Mouse (Mus musculus) stomach, postnatal 0 days (tissue): ENCODE results near the gene Thsd4. TPM values are rescaled to one million over a fixed set of nuclear protein-coding genes. Genes with fewer than 3 reads are reported as not detected.

ENCODE experiments used
- ATAC-seq: fragments of 200-750 bp; cut with Nextera tagmentation; 2 replicates; pipeline ENCODE4 v1.8.0; 2017; ENCODE audit not compliant: low FRiP score, low TSS enrichment
- DNase-seq: peaks from one replicate; pipeline ENCODE4 v3.0.0-alpha.2; 2016; ENCODE audit warnings: low spot score
- H3K27ac ChIP-seq: fragments of 300-500 bp; sonication (generic); replicated peaks from 2 replicates; pipeline ENCODE4 v1.5.1; 2014; ENCODE audit warnings: mild to moderate bottlenecking, control low read depth
- H3K27me3 ChIP-seq: fragments of 300-500 bp; sonication (generic); 2 replicates; pipeline ENCODE4 v1.6.1; 2014; ENCODE audit warnings: low read length; ENCODE audit not compliant: control insufficient read depth, insufficient read depth
- H3K36me3 ChIP-seq: fragments of 300-500 bp; sonication (generic); 2 replicates; pipeline ENCODE4 v1.6.1; 2014; ENCODE audit warnings: low read length, mixed read lengths; ENCODE audit not compliant: control insufficient read depth, insufficient read depth
- H3K4me1 ChIP-seq: fragments of 300-500 bp; sonication (generic); replicated peaks from 2 replicates; pipeline ENCODE4 v1.6.1; 2014; ENCODE audit warnings: antibody characterized with exemption; ENCODE audit not compliant: control insufficient read depth, insufficient read depth
- H3K4me2 ChIP-seq: fragments of 300-500 bp; sonication (generic); replicated peaks from 2 replicates; pipeline ENCODE4 v1.6.1; 2014; ENCODE audit warnings: low read depth, mild to moderate bottlenecking, control low read depth, moderate library complexity
- H3K4me3 ChIP-seq: fragments of 300-500 bp; sonication (generic); 2 replicates; pipeline ENCODE4 v1.5.1; 2014; ENCODE audit warnings: low read depth, low read length, control low read depth
- H3K9ac ChIP-seq: fragments of 300-500 bp; sonication (generic); 2 replicates; pipeline ENCODE4 v1.6.1; 2014; ENCODE audit warnings: mild to moderate bottlenecking, low read length, control low read depth, mixed read lengths
- H3K9me3 ChIP-seq: fragments of 300-500 bp; sonication (generic); 2 replicates; pipeline ENCODE4 v1.6.1; 2016; ENCODE audit warnings: low read length; ENCODE audit not compliant: control insufficient read depth
- CTCF ChIP-seq: IDR thresholded peaks from 2 replicates; pipeline ENCODE4 v1.5.1; 2016; ENCODE audit warnings: antibody characterized with exemption, low read depth, mild to moderate bottlenecking, moderate library complexity
- EP300 ChIP-seq: optimal IDR thresholded peaks from 2 replicates; pipeline ENCODE3; 2016; ENCODE audit warnings: antibody characterized with exemption
- WGBS: fragments of 180-500 bp; shearing (Covaris S2); extraction: QIAGEN DNeasy Blood & Tissue Kit; methylation state at CpG from one replicate; pipeline ENCODE4 v1.1.7; 2014; 5-methylcytosine and 5-hydroxymethylcytosine counted together
- polyA plus RNA-seq: library from polyadenylated mRNA; unstranded; fragments of >200 nt; fragmentation: Nextera tagmentation; extraction: Ambion mirVana; gene quantifications from 2 replicates; pipeline ENCODE4 v1.2.1, GENCODE M21; 2015

The Thsd4 gene
- polyA plus RNA-seq, 1 experiment from 2014 or later, result 10.7 TPM

GRCm38 (mm10) chr9:59985900-59986572 lies 535.8 kb downstream of the Thsd4 start:
- no peak for TF ChIP-seq CTCF
- no peak for TF ChIP-seq EP300
- Histone ChIP-seq H3K27ac (no peak overlapping the region), H3K4me1 (no peaks in the 10 kb centered on the region), H3K4me2 (no peak overlapping the region), H3K36me3 (peaks cover 3% of the 10 kb centered on the region; the same call in 1 of the 2 replicates), H3K4me3 (no peak overlapping the region), H3K27me3 (no peaks in the 10 kb centered on the region), H3K9ac (no peak overlapping the region), H3K9me3 (no peaks in the 10 kb centered on the region)
- ATAC-seq, result no peak
- 73% methylated on average over 3 of the region's 3 CpGs for WGBS
- DNase-seq, result no peak

- H3K9me3 ChIP-seq, result no peaks in the 10 kb centered on the region
- no peak overlapping the region for H3K4me2 ChIP-seq
- TF ChIP-seq CTCF, result no peak
- TF ChIP-seq EP300, result no peak
- no peak for DNase-seq
- H3K27me3 ChIP-seq, result no peaks in the 10 kb centered on the region
- no peaks in the 10 kb centered on the region for H3K4me1 ChIP-seq
- no peak overlapping the region for H3K27ac ChIP-seq
- no peak overlapping the region for H3K4me3 ChIP-seq
- H3K36me3 ChIP-seq, result no peaks in the 10 kb centered on the region
- H3K9ac ChIP-seq, result no peak overlapping the region
- ATAC-seq, result no peak
- 69% methylated on average over 2 of the region's 2 CpGs for WGBS
Measured at GRCm38 (mm10) chr9:59981116-59981515, 540.7 kb downstream of the Thsd4 start.

- Histone ChIP-seq H3K36me3 (peaks cover 3% of the 10 kb centered on the region; the same call in 1 of the 2 replicates), H3K27me3 (no peaks in the 10 kb centered on the region), H3K4me2 (no peak overlapping the region), H3K27ac (no peak overlapping the region), H3K4me1 (no peaks in the 10 kb centered on the region), H3K9ac (no peak overlapping the region), H3K4me3 (no peak overlapping the region), H3K9me3 (no peaks in the 10 kb centered on the region)
- 62% methylated on average over 4 of the region's 4 CpGs for WGBS
- DNase-seq, result no peak
- TF ChIP-seq CTCF (no peak), EP300 (no peak)
- ATAC-seq, result no peak
Measured at GRCm38 (mm10) chr9:59971263-59971662, 550.6 kb downstream of the Thsd4 start.

GRCm38 (mm10) chr9:59969383-59969782 lies 552.5 kb downstream of the Thsd4 start:
- Histone ChIP-seq H3K9ac (no peak overlapping the region), H3K36me3 (peaks cover 3% of the 10 kb centered on the region; the same call in 1 of the 2 replicates), H3K9me3 (no peaks in the 10 kb centered on the region), H3K4me2 (no peak overlapping the region), H3K4me1 (no peaks in the 10 kb centered on the region), H3K27ac (no peak overlapping the region), H3K27me3 (no peaks in the 10 kb centered on the region), H3K4me3 (no peak overlapping the region)
- peak; percentile 66 for DNase-seq
- WGBS, result 22% methylated on average over 6 of the region's 6 CpGs
- TF ChIP-seq EP300 (no peak), CTCF (peak; percentile 93)
- 0 out of 2 replicates have a peak, but pooled peaks have one; percentile 60 for ATAC-seq

GRCm38 (mm10) chr9:59965046-59965445 lies 556.8 kb downstream of the Thsd4 start:
- Histone ChIP-seq H3K9me3 (no peaks in the 10 kb centered on the region), H3K36me3 (no peaks in the 10 kb centered on the region), H3K4me3 (no peak overlapping the region), H3K27ac (no peak overlapping the region; the same call in 1 of the 2 replicates), H3K27me3 (no peaks in the 10 kb centered on the region), H3K9ac (no peak overlapping the region), H3K4me1 (no peaks in the 10 kb centered on the region), H3K4me2 (no peak overlapping the region)
- DNase-seq (no peak), ATAC-seq (no peak)
- 70% methylated on average over 10 of the region's 10 CpGs for WGBS
- TF ChIP-seq EP300 (no peak), CTCF (no peak)

- H3K9me3 ChIP-seq, result no peaks in the 10 kb centered on the region
- no peak overlapping the region for H3K4me2 ChIP-seq
- H3K27ac ChIP-seq, result no peak overlapping the region
- DNase-seq, result no peak
- no peaks in the 10 kb centered on the region for H3K36me3 ChIP-seq
- H3K4me3 ChIP-seq, result no peak overlapping the region
- H3K4me1 ChIP-seq, result no peaks in the 10 kb centered on the region
- 45% methylated on average over 3 of the region's 3 CpGs for WGBS
- no peaks in the 10 kb centered on the region for H3K27me3 ChIP-seq
- no peak for ATAC-seq
- TF ChIP-seq EP300, result no peak
- TF ChIP-seq CTCF, result no peak
- H3K9ac ChIP-seq, result no peak overlapping the region
Measured at GRCm38 (mm10) chr9:59964367-59964766, 557.5 kb downstream of the Thsd4 start.
